22 mouse cellular contexts compared by ENCODE assay signal in genomic region chr19:47309824-47310223, GRCm38 (mm10).
"Had no signal": no experiment of that assay in that cellular context is flagged by ENCODE, and none has a peak within 500 bp of the region (broad histone marks: within the 10 kb centered on the region; RNA-seq: fewer than 3 reads in every experiment).

No protein-coding gene starts in this region.

- DNase-seq: gastrocnemius, postnatal 25 days; heart, postnatal 14 days; heart, postnatal 36 days; kidney, adult 18-20 months; kidney, adult 8-10 months; kidney, postnatal 10 days; kidney, postnatal 25 days; kidney, postnatal 4 days; liver; liver, embryonic 13.5 days; liver, postnatal 0 days had no signal

- H3K4me3 ChIP-seq: heart, embryonic 10.5 days; heart, embryonic 12.5 days; hindbrain, embryonic 10.5 days; hindbrain, embryonic 12.5 days; intestine, embryonic 15.5 days; layer of hippocampus, adult 2 months; left cerebral cortex, adult 2 months; limb, embryonic 10.5 days; limb, embryonic 12.5 days; liver, embryonic 13.5 days; liver, embryonic 15.5 days had no signal

- H3K27ac ChIP-seq: heart, embryonic 10.5 days; hindbrain, embryonic 10.5 days; hindbrain, embryonic 12.5 days; hindbrain, embryonic 14.5 days; intestine, embryonic 15.5 days; layer of hippocampus, adult 2 months; left cerebral cortex, adult 2 months; limb, embryonic 10.5 days; limb, embryonic 12.5 days; liver, embryonic 13.5 days; liver, embryonic 15.5 days had no signal
